Mouse (Mus musculus) forebrain, embryonic 11.5 days (tissue): Measurements from ENCODE around the gene Plekhh3. TPM values are rescaled to one million over a fixed set of nuclear protein-coding genes. Genes with fewer than 3 reads are reported as not detected.

ENCODE experiments used
- ATAC-seq: fragments of 200-750 bp; cut with Nextera tagmentation; replicated peaks from 2 replicates; pipeline ENCODE4 v1.8.0; 2017; ENCODE audit warnings: moderate TSS enrichment; ENCODE audit not compliant: low FRiP score
- DNase-seq: peaks from one replicate; pipeline ENCODE4 v3.0.0-alpha.2; 2017; ENCODE audit warnings: low spot score
- H3K27ac ChIP-seq: fragments of 300-500 bp; sonication (generic); 2 replicates; pipeline ENCODE4 v1.5.1; 2014; ENCODE audit warnings: low read depth, low read length
- H3K27me3 ChIP-seq: fragments of 300-500 bp; sonication (generic); 2 replicates; pipeline ENCODE4 v1.6.1; 2014; ENCODE audit warnings: mild to moderate bottlenecking, low read length, mixed read lengths; ENCODE audit not compliant: control insufficient read depth, insufficient read depth
- H3K36me3 ChIP-seq: fragments of 300-500 bp; sonication (generic); 2 replicates; pipeline ENCODE4 v1.6.1; 2014; ENCODE audit warnings: mild to moderate bottlenecking, low read length, moderate library complexity, mixed read lengths; ENCODE audit not compliant: control insufficient read depth, insufficient read depth
- H3K4me1 ChIP-seq: fragments of 300-500 bp; sonication (generic); replicated peaks from 2 replicates; pipeline ENCODE4 v1.6.1; 2014; ENCODE audit warnings: low read length, mixed read lengths; ENCODE audit not compliant: control insufficient read depth, insufficient read depth
- H3K4me2 ChIP-seq: fragments of 300-500 bp; sonication (generic); 2 replicates; pipeline ENCODE4 v1.6.1; 2014; ENCODE audit warnings: low read depth, mild to moderate bottlenecking, low read length, moderate library complexity, mixed read lengths; ENCODE audit not compliant: severe bottlenecking
- H3K4me3 ChIP-seq: fragments of 300-500 bp; sonication (generic); 2 replicates; pipeline ENCODE4 v1.5.1; 2014; ENCODE audit warnings: low read depth, low read length
- H3K9ac ChIP-seq: fragments of 300-500 bp; sonication (generic); 2 replicates; pipeline ENCODE4 v1.6.1; 2014; ENCODE audit warnings: low read length
- H3K9me3 ChIP-seq: fragments of 300-500 bp; sonication (generic); 2 replicates; pipeline ENCODE4 v1.6.1; 2016; ENCODE audit warnings: low read length, mixed read lengths; ENCODE audit not compliant: control insufficient read depth
- WGBS: fragments of 180-500 bp; shearing (Covaris S2); extraction: QIAGEN DNeasy Blood & Tissue Kit; methylation state at CpG from one replicate; pipeline ENCODE4 v1.1.7; 2014; 5-methylcytosine and 5-hydroxymethylcytosine counted together
- polyA plus RNA-seq: library from polyadenylated mRNA; unstranded; fragments of >200 nt; fragmentation: Nextera tagmentation; extraction: Ambion mirVana; gene quantifications from 2 replicates; pipeline ENCODE4 v1.2.1, GENCODE M21; 2014

Plekhh3 gene
- polyA plus RNA-seq, 1 experiment from 2014 or later, result 7.9 TPM

DNA sequence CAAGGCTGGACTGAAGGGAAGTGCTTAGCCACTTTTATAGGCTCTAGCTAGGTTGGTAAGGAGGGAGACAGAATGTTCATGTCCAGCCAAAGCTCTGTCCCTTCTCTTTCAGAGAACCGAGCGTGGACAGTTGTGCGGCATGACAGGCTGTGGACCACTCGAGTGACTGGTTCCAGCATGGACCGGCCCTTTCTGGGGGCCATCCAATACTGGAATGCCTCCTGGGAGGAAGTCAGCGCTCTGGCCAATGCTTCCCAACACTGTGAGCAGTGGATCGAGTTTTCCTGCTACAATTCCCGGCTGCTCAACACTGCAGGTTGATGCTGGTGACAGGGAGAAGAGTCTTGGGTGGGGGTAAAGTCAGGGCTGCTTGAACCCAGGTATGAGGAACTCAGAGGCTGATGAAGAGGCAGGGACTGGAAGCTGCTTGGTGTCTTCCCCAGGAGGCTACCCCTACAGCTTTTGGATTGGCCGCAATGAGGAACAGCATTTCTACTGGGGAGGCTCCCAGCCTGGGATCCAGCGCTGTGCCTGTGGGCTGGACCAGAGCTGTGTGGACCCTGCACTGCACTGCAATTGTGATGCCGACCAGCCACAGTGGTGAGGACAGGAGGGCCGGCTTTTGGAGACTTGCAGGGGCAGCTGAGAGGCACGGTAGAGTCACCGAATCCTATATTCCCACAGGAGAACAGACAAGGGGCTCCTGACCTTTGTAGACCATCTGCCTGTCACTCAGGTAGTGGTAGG, 11.8 kb upstream of the Plekhh3 start:
- peaks cover 16% of the 10 kb centered on the region for H3K27me3 ChIP-seq
- no peaks in the 10 kb centered on the region for H3K9me3 ChIP-seq
- 0 out of 2 replicates have a peak, but pooled peaks cover 2% of the 10 kb centered on the region for H3K4me1 ChIP-seq
- no peaks in the 10 kb centered on the region for H3K36me3 ChIP-seq
- no peak overlapping the region for H3K27ac ChIP-seq
- DNase-seq (no peak), ATAC-seq (no peak)
- no peak overlapping the region for H3K4me3 ChIP-seq
- no peak overlapping the region for H3K4me2 ChIP-seq
- WGBS, result 76% methylated on average over 14 of the region's 14 CpGs
- H3K9ac ChIP-seq, result no peak overlapping the region

DNA sequence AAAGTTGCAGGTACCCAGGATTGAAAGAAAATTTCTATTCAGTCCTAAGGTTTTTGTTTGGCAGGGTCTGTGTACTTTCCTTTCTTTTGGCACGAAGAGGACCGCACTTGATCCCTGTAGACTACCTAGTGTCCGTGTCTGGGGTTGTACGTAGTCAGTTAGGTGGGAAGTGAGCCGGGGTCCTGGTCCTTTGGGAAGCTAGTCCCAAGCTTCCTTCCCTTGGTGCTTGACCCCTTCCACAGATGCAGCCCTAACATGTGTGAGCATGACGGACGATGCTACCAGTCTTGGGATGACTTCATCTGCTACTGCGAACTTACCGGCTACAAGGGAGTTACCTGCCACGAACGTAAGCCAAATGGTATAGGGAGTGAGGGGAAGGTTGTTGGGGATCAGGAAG, 10.8 kb upstream of the Plekhh3 start:
- Histone ChIP-seq H3K4me1 (0 out of 2 replicates have a peak, but pooled peaks cover 4% of the 10 kb centered on the region), H3K9ac (no peak overlapping the region), H3K27ac (no peak overlapping the region), H3K9me3 (no peaks in the 10 kb centered on the region), H3K4me3 (no peak overlapping the region), H3K4me2 (no peak overlapping the region), H3K27me3 (peaks cover 26% of the 10 kb centered on the region), H3K36me3 (no peaks in the 10 kb centered on the region)
- 90% methylated on average over 11 of the region's 11 CpGs for WGBS
- no peak for DNase-seq
- no peak for ATAC-seq

DNA sequence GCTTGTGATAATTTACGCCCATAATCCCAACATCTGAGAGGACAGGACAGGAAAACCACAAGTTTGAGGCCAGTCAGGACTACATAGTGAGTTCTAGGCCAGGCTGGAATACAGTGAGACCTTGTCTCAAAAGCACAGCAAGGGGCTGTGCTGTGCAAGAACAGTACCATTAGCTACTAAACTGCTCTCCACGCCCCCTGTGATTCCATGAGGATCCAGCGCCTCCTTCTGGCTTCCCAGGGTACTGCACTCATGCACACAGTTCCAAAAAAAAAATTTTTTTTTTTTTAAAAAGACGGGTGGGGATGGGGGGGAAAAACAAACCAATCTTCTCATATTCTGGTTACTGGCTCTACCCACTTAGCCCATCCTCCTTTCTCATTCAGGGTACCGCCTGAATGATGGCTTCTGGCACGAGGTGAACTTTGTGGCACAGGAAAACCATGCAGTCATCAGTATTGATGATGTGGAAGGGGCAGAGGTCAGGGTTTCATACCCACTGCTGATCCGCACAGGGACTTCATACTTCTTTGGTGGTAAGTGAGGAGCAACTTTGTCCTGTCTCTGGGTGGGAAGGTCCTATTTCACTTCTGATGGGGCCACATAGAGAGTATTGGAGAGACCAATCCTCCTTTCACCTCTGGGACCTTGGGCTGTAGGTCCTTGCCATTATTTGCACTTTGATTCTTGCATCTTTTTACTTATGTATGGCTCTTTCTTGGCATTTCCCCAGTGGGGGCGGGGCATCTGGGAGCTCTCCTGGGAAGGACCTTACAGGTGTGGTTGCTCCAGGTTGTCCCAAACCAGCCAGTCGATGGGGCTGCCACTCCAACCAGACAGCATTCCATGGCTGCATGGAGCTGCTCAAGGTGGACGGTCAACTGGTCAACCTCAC, 9.9 kb upstream of the Plekhh3 start:
- H3K27me3 ChIP-seq, result peaks cover 34% of the 10 kb centered on the region
- 44% methylated on average over 10 of the region's 10 CpGs for WGBS

DNA sequence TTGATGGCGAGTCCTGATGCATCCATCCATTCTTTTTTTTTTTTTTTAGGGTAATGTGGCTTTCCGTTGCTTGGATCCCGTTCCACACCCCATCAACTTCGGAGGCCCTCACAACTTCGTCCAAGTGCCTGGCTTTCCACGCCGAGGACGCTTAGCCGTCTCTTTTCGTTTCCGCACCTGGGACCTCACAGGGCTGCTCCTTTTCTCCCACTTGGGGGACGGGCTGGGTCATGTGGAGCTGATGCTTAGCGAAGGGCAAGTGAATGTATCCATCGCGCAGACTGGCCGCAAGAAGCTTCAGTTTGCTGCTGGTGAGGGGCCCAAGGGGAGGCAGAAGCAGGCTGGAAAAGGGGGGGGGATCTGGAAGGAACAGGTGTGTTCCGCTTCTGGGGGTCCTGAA, 9.1 kb upstream of the Plekhh3 start:
- Histone ChIP-seq H3K9me3 (no peaks in the 10 kb centered on the region), H3K36me3 (no peaks in the 10 kb centered on the region), H3K4me3 (no peak overlapping the region), H3K4me1 (peaks cover 6% of the 10 kb centered on the region; the same call in 1 of the 2 replicates), H3K27me3 (peaks cover 40% of the 10 kb centered on the region), H3K27ac (no peak overlapping the region), H3K9ac (no peak overlapping the region), H3K4me2 (no peak overlapping the region)
- 67% methylated on average over 17 of the region's 17 CpGs for WGBS
- ATAC-seq, result no peak
- no peak for DNase-seq

More for the DNA sequence above, 9.9 kb upstream of the Plekhh3 start:
- Histone ChIP-seq H3K9me3 (no peaks in the 10 kb centered on the region), H3K9ac (no peak overlapping the region), H3K4me2 (no peak overlapping the region), H3K27ac (no peak overlapping the region), H3K36me3 (no peaks in the 10 kb centered on the region), H3K4me3 (no peak overlapping the region), H3K4me1 (peaks cover 6% of the 10 kb centered on the region; the same call in 1 of the 2 replicates)
- ATAC-seq (no peak), DNase-seq (peak; percentile 87)

DNA sequence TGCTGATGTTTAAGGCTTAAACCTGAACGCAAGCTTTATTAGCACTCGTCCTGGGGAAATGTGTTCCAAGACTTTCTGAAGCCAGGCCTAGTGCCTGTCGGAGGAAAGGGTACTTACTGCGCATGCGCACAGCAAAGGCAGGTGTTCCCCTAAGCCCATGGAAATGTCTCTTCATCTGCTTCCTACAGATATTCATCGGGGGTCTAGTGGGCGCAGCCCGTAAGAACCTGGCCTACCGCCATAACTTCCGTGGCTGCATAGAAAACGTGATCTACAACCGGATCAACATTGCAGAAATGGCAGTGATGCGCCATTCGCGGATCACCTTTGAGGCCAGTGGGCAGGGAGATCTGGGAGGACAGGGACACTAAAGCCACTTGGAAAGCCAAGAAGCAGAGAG, 8.2 kb upstream of the Plekhh3 start:
- DNase-seq (no peak), ATAC-seq (no peak)
- 79% methylated on average over 15 of the region's 15 CpGs for WGBS
- Histone ChIP-seq H3K27me3 (peaks cover 50% of the 10 kb centered on the region), H3K9me3 (no peaks in the 10 kb centered on the region), H3K4me1 (peaks cover 8% of the 10 kb centered on the region), H3K4me2 (no peak overlapping the region), H3K36me3 (no peaks in the 10 kb centered on the region), H3K4me3 (no peak overlapping the region), H3K9ac (no peak overlapping the region), H3K27ac (no peak overlapping the region)

DNA sequence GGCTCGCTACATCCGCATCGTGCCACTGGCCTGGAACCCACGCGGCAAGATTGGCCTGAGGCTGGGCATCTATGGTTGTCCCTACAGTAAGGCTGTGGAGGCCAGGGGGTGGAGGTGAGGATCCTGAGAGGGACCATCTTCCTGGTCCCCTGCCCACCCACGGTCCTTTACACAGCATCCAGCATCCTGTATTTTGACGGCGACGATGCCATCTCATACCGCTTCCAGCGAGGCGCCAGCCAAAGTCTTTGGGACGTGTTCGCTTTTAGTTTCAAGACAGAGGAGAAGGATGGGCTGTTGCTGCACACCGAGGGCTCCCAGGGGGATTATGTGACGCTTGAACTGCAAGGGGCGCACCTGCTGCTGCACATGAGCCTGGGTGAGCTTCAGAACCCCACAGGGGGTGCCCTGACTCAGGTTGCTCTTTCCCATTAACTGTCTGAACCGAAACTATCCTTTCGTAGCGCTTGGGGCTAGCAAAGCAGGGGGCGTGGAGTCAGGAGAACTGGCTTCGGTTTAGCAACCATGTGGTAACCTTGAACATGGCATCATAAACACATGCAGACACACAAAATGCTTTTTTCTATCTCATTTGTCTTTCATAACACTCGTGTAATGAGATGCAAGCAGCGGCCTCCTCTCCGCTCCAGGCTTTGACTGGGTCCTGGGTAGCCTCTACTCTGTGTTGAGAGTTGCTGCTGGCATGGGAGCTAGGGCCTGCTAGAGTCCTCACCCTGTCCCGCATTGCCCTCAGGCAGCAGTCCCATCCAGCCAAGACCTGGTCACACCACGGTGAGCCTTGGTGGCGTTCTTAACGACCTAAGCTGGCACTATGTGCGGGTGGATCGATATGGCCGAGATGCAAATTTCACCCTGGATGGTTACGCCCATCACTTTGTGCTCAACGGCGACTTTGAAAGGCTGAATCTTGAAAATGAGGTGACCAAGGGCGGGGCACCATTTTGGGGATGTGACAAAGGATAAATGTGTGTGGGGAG, 7.2 kb upstream of the Plekhh3 start:
- no peak for DNase-seq
- H3K4me1 ChIP-seq, result peaks cover 16% of the 10 kb centered on the region

DNA sequence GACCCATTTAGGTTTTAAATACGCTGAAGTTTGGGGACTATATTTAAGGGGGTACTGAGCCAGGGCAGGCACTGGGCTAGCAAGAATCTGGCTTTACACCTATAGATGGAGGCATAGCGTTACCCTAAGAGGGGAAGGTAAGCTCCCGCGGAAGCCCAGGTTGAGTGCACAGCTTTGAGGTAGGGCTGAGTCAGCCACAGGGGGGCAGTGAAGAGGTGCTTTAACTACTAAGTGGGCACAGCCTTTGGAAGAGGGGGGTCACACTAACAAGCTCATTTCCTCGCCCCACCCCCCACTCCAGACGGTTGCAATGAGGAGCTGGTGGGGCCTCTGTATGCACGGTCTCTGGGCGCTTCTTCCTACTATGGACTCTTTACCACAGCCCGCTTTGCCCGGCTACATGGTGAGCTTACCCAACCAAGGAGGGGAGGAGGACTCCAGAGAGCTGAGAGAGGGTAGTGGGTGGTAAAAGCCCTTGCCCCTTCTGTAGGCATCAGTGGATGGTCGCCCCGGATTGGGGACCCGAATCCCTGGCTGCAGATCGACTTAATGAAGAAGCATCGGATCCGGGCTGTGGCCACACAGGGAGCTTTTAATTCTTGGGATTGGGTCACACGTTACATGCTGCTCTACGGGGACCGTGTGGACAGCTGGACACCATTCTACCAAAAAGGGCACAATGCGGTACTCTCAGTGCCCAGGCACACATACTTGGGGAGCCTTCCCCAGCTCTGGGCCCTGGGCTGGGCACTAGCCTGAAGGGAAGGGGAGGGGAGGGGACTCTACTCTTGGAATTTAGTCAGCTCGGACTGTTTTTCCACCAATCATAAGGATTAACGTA, 6.0 kb upstream of the Plekhh3 start:
- H3K4me3 ChIP-seq, result no peak overlapping the region
- peaks cover 64% of the 10 kb centered on the region for H3K27me3 ChIP-seq
- no peak overlapping the region for H3K27ac ChIP-seq
- peaks cover 23% of the 10 kb centered on the region for H3K4me1 ChIP-seq
- no peaks in the 10 kb centered on the region for H3K36me3 ChIP-seq
- no peak overlapping the region; the same call in 1 of the 2 replicates for H3K4me2 ChIP-seq
- DNase-seq (peak; percentile 74), ATAC-seq (no peak)
- 26% methylated on average over 22 of the region's 22 CpGs for whole genome bisulfite sequencing
- no peaks in the 10 kb centered on the region for H3K9me3 ChIP-seq
- no peak overlapping the region for H3K9ac ChIP-seq

More for the DNA sequence above, 7.2 kb upstream of the Plekhh3 start:
- no peak for ATAC-seq
- no peaks in the 10 kb centered on the region for H3K36me3 ChIP-seq
- H3K27ac ChIP-seq, result no peak overlapping the region
- H3K9ac ChIP-seq, result no peak overlapping the region
- 54% methylated on average over 36 of the region's 36 CpGs for WGBS
- H3K9me3 ChIP-seq, result no peaks in the 10 kb centered on the region
- H3K4me3 ChIP-seq, result no peak overlapping the region
- peaks cover 55% of the 10 kb centered on the region for H3K27me3 ChIP-seq
- no peak overlapping the region for H3K4me2 ChIP-seq
